14 mouse cellular contexts compared by ENCODE assay signal in genomic region chr3:86723415-86724298, GRCm38 (mm10).
A peak's percentile ranks its signal among the peaks of the same experiment; 100 is the strongest.
DNase-seq lines count a peak whose midpoint lies in the region; ATAC-seq and TF ChIP-seq lines count a peak whose summit lies in the region.
"Had no signal": no experiment of that assay in that cellular context is flagged by ENCODE, and none has a peak within 500 bp of the region (broad histone marks: within the 10 kb centered on the region; RNA-seq: fewer than 3 reads in every experiment).

No protein-coding gene starts in this region.

- no peak overlapping the region for H3K9ac ChIP-seq in kidney, embryonic 15.5 days
- no peak overlapping the region for H3K9ac ChIP-seq in embryonic facial prominence, embryonic 15.5 days
- H3K9ac ChIP-seq: hindbrain, embryonic 15.5 days; liver, embryonic 14.5 days had no signal

- no peak for ATAC-seq in kidney, embryonic 15.5 days (replicated peaks; ENCODE audit: low FRiP score)
- no peak for ATAC-seq in embryonic facial prominence, embryonic 15.5 days (ENCODE audit: insufficient number of reproducible peaks, low FRiP score, low TSS enrichment, low read depth)
- ATAC-seq in megakaryocyte, adult 5-6 weeks (ENCODE audit: poor library complexity, severe bottlenecking) = no peak

- H3K4me3 ChIP-seq in kidney, embryonic 15.5 days (replicated peaks) = no peak overlapping the region
- H3K4me3 ChIP-seq in embryonic facial prominence, embryonic 15.5 days (replicated peaks) = no peak overlapping the region
- no peak overlapping the region for H3K4me3 ChIP-seq in small intestine, adult 2 months (ENCODE audit: low read depth, low read length)
- H3K4me3 ChIP-seq: hindbrain, embryonic 15.5 days had no signal

- DNase-seq in embryo, embryonic 10 days (ENCODE audit: low spot score) = peak; percentile 35
- no peak for DNase-seq in embryo, embryonic 9.5 days (ENCODE audit: extremely low spot score)
- DNase-seq in kidney, postnatal 4 days = peak; percentile 13 to 16
- no peak for DNase-seq in adrenal gland, adult 2 months
- DNase-seq: adrenal gland, adult 8-10 months; cerebellum, postnatal 14 days; kidney, postnatal 10 days had no signal

- H3K27me3 ChIP-seq in kidney, embryonic 15.5 days = no peaks in the 10 kb centered on the region
- no peaks in the 10 kb centered on the region for H3K27me3 ChIP-seq in embryonic facial prominence, embryonic 15.5 days
- H3K27me3 ChIP-seq in small intestine, adult 2 months (ENCODE audit: control insufficient read depth, insufficient read depth, low read length) = no peaks in the 10 kb centered on the region
- H3K27me3 ChIP-seq: hindbrain, embryonic 15.5 days had no signal

- peaks cover 9% of the 10 kb centered on the region for H3K4me1 ChIP-seq in kidney, embryonic 15.5 days
- H3K4me1 ChIP-seq in embryonic facial prominence, embryonic 15.5 days = peaks cover 6% of the 10 kb centered on the region; the same call in 1 of the 2 replicates
- no peaks in the 10 kb centered on the region for H3K4me1 ChIP-seq in small intestine, adult 2 months (ENCODE audit: control insufficient read depth, insufficient read depth, insufficient read length, low read length)

- WGBS in kidney, embryonic 15.5 days = 21% methylated on average over 9 of the region's 9 CpGs
- WGBS in embryonic facial prominence, embryonic 15.5 days = 12% methylated on average over 9 of the region's 9 CpGs
- WGBS in small intestine, adult 2 months = 58% methylated on average over 9 of the region's 9 CpGs

- no peaks in the 10 kb centered on the region for H3K36me3 ChIP-seq in kidney, embryonic 15.5 days
- no peaks in the 10 kb centered on the region for H3K36me3 ChIP-seq in embryonic facial prominence, embryonic 15.5 days
- peaks cover 2% of the 10 kb centered on the region; the same call in 1 of the 2 replicates for H3K36me3 ChIP-seq in small intestine, adult 2 months (ENCODE audit: control insufficient read depth, insufficient read depth, low read length)
- H3K36me3 ChIP-seq: hindbrain, embryonic 15.5 days had no signal

- no peak overlapping the region for H3K27ac ChIP-seq in kidney, embryonic 15.5 days
- H3K27ac ChIP-seq in embryonic facial prominence, embryonic 15.5 days (replicated peaks) = peak overlapping the region; percentile 68
- peak overlapping the region; percentile 57 for H3K27ac ChIP-seq in small intestine, adult 2 months (ENCODE audit: insufficient read depth, low read depth, low read length)
- H3K27ac ChIP-seq: hindbrain, embryonic 15.5 days; liver, embryonic 14.5 days; macrophage had no signal

- no peak overlapping the region for H3K4me2 ChIP-seq in kidney, embryonic 15.5 days
- no peak overlapping the region for H3K4me2 ChIP-seq in embryonic facial prominence, embryonic 15.5 days (replicated peaks)
- H3K4me2 ChIP-seq: hindbrain, embryonic 15.5 days had no signal

- no peak for TF ChIP-seq POLR2A in small intestine, adult 2 months (IDR thresholded peaks at IDR 0.05; ENCODE audit: low read depth, low read length)

- no peaks in the 10 kb centered on the region for H3K9me3 ChIP-seq in kidney, embryonic 15.5 days (replicated peaks)
- no peaks in the 10 kb centered on the region for H3K9me3 ChIP-seq in embryonic facial prominence, embryonic 15.5 days (replicated peaks)
- H3K9me3 ChIP-seq: hindbrain, embryonic 15.5 days had no signal

- TF ChIP-seq CTCF in small intestine, adult 2 months (IDR thresholded peaks at IDR 0.05; ENCODE audit: extremely low read depth, insufficient read length, insufficient replicate concordance, low read depth, low read length) = no peak

Comparison
In these comparisons a context has a peak if more than half of its experiments do, and no peak if none do; other contexts are left out.
1. DNase-seq: peak in embryo, embryonic 10 days (single experiment) and kidney, postnatal 4 days (2 of 2); none in embryo, embryonic 9.5 days (single experiment) and adrenal gland, adult 2 months (single experiment).